In genomic region chr11:112209414-112209813, GRCm38 (mm10) we compare ENCODE assay signal across 8 mouse cellular contexts.
DNase-seq lines count a peak whose midpoint lies in the region; ATAC-seq lines count a peak whose summit lies in the region.

No protein-coding gene starts in this region.

- H3K9ac ChIP-seq in forebrain, embryonic 14.5 days (ENCODE audit: low read length): no peak overlapping the region
- no peak overlapping the region for H3K9ac ChIP-seq in forebrain, embryonic 15.5 days (replicated peaks)

- peak; percentile 67 for DNase-seq in forebrain, embryonic 14.5 days (ENCODE audit: low spot score)
- DNase-seq in urinary bladder, postnatal 25 days (ENCODE audit: low spot score): peak; percentile 34
- no peak for DNase-seq in urinary bladder, adult 2 months (ENCODE audit: low spot score)
- DNase-seq in frontal cortex, postnatal 10 days (ENCODE audit: low spot score in 2 of 2): peak; percentile 8 to 20
- DNase-seq in layer of hippocampus, adult 9-11 months: peak; percentile 12
- peak; percentile 59 for DNase-seq in mesoderm, embryonic 11.5 days (ENCODE audit: low read depth, low spot score)
- no peak for DNase-seq in spleen, postnatal 14 days (ENCODE audit: low spot score in 2 of 2)

- no peak overlapping the region for H3K4me2 ChIP-seq in forebrain, embryonic 14.5 days (ENCODE audit: low read length)
- no peak overlapping the region for H3K4me2 ChIP-seq in forebrain, embryonic 15.5 days (replicated peaks)

- no peaks in the 10 kb centered on the region for H3K4me1 ChIP-seq in forebrain, embryonic 14.5 days (ENCODE audit: control insufficient read depth, insufficient read depth, low read length)
- no peaks in the 10 kb centered on the region for H3K4me1 ChIP-seq in forebrain, embryonic 15.5 days

- H3K27me3 ChIP-seq in forebrain, embryonic 14.5 days (replicated peaks; ENCODE audit: control insufficient read depth, insufficient read depth, low read length): no peaks in the 10 kb centered on the region
- H3K27me3 ChIP-seq in forebrain, embryonic 15.5 days: no peaks in the 10 kb centered on the region

- ATAC-seq in forebrain, embryonic 14.5 days: no peak
- no peak for ATAC-seq in forebrain, embryonic 15.5 days (replicated peaks)

- no peaks in the 10 kb centered on the region for H3K36me3 ChIP-seq in forebrain, embryonic 14.5 days (ENCODE audit: control insufficient read depth, insufficient read depth, low read length)
- H3K36me3 ChIP-seq in forebrain, embryonic 15.5 days: no peaks in the 10 kb centered on the region

- H3K9me3 ChIP-seq in forebrain, embryonic 14.5 days (replicated peaks; ENCODE audit: control insufficient read depth, low read length): no peaks in the 10 kb centered on the region
- H3K9me3 ChIP-seq in forebrain, embryonic 15.5 days: no peaks in the 10 kb centered on the region

- 33% methylated on average over 4 of the region's 4 CpGs for WGBS in forebrain, embryonic 14.5 days
- 32% methylated on average over 4 of the region's 4 CpGs for WGBS in forebrain, embryonic 15.5 days

- no peak overlapping the region for H3K4me3 ChIP-seq in forebrain, embryonic 14.5 days (ENCODE audit: low read depth, low read length)
- no peak overlapping the region for H3K4me3 ChIP-seq in forebrain, embryonic 15.5 days

- no peak overlapping the region for H3K27ac ChIP-seq in forebrain, embryonic 14.5 days (ENCODE audit: low read depth, low read length)
- H3K27ac ChIP-seq in forebrain, embryonic 15.5 days (replicated peaks): no peak overlapping the region

Comparison
In these comparisons a context has a peak if more than half of its experiments do, and no peak if none do; other contexts are left out.
1. DNase-seq: peak in forebrain, embryonic 14.5 days (single experiment), urinary bladder, postnatal 25 days (single experiment), frontal cortex, postnatal 10 days (2 of 2), layer of hippocampus, adult 9-11 months (single experiment) and mesoderm, embryonic 11.5 days (single experiment); none in urinary bladder, adult 2 months (single experiment) and spleen, postnatal 14 days (0 of 2).